Mouse (Mus musculus) midbrain, postnatal 0 days (tissue): ENCODE measurements at regions not wholly inside any gene's neighbourhood (a gene's known extent, or its start where the extent isn't known, plus 50 kb on each side); places are given as distances from the start of the nearest gene placed in this dataset.
"Not testable (repeated sequence)": the region's sequence is repeated elsewhere in the genome, so short reads cannot be mapped to it uniquely, and the experiment has no call there.

Experiments
- ATAC-seq: fragments of 200-750 bp; cut with Nextera tagmentation; 2 replicates; pipeline ENCODE4 v1.8.0; 2017; ENCODE audit warnings: moderate number of reproducible peaks, mild to moderate bottlenecking, moderate TSS enrichment, moderate library complexity; ENCODE audit not compliant: low FRiP score
- DNase-seq: peaks from one replicate; pipeline ENCODE4 v3.0.0-alpha.2; 2015; ENCODE audit warnings: low spot score
- H3K27ac ChIP-seq: fragments of 300-500 bp; sonication (generic); 2 replicates; pipeline ENCODE4 v1.5.1; 2014; ENCODE audit warnings: low read depth, mild to moderate bottlenecking, low read length, mixed read lengths
- H3K27me3 ChIP-seq: fragments of 300-500 bp; sonication (generic); 2 replicates; pipeline ENCODE4 v1.6.1; 2014; ENCODE audit warnings: low read length, control low read depth, mixed read lengths; ENCODE audit not compliant: insufficient read depth
- H3K36me3 ChIP-seq: fragments of 300-500 bp; sonication (generic); 2 replicates; pipeline ENCODE4 v1.6.1; 2014; ENCODE audit warnings: low read length, control low read depth, mixed read lengths; ENCODE audit not compliant: insufficient read depth
- H3K4me1 ChIP-seq: fragments of 300-500 bp; sonication (generic); 2 replicates; pipeline ENCODE4 v1.6.1; 2014; ENCODE audit warnings: mild to moderate bottlenecking, control low read depth, antibody characterized with exemption, low read length, mixed read lengths; ENCODE audit not compliant: insufficient read depth
- H3K4me2 ChIP-seq: fragments of 300-500 bp; sonication (generic); 2 replicates; pipeline ENCODE4 v1.6.1; 2014; ENCODE audit warnings: low read depth, mild to moderate bottlenecking, low read length, mixed read lengths; ENCODE audit not compliant: poor library complexity, severe bottlenecking
- H3K4me3 ChIP-seq: fragments of 300-500 bp; sonication (generic); 2 replicates; pipeline ENCODE4 v1.5.1; 2014; ENCODE audit warnings: low read depth, mild to moderate bottlenecking, low read length, moderate library complexity
- H3K9ac ChIP-seq: fragments of 300-500 bp; sonication (generic); replicated peaks from 2 replicates; pipeline ENCODE4 v1.6.1; 2014; ENCODE audit warnings: mild to moderate bottlenecking, low read length, moderate library complexity, mixed read lengths; ENCODE audit not compliant: poor library complexity, severe bottlenecking
- H3K9me3 ChIP-seq: fragments of 300-500 bp; sonication (generic); 2 replicates; pipeline ENCODE4 v1.6.1; 2016; ENCODE audit warnings: low read length, control low read depth
- CTCF ChIP-seq: IDR thresholded peaks from 2 replicates; pipeline ENCODE4 v1.5.1; 2016; ENCODE audit warnings: antibody characterized with exemption, mild to moderate bottlenecking
- WGBS: fragments of 180-500 bp; shearing (Covaris S2); extraction: QIAGEN DNeasy Blood & Tissue Kit; methylation state at CpG from one replicate; pipeline ENCODE4 v1.1.7; 2014; 5-methylcytosine and 5-hydroxymethylcytosine counted together

DNA sequence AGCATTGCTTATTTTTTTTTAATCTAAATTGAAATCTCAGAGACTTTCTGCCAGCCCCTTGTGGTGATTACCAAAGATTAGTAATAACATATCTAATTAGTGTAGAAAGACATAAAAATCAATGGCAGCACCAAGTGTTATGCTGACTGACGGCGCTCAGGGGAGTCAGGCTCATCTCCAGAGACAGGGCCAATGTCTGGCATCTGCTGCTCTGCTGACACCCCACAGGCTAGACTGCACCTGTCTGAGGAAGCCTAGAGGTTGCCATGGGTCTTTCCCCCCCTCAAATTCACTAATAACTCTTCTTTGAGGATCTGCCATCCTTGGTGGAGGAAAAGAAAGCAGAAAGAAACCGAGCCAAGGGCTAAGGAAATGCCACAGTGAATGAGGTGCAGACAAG is 208.8 kb upstream of the Castor2 start:
- H3K9ac ChIP-seq: no peak overlapping the region
- ATAC-seq: no peak
- H3K9me3 ChIP-seq: no peaks in the 10 kb centered on the region
- TF ChIP-seq CTCF: no peak
- no peak overlapping the region for H3K4me3 ChIP-seq
- H3K36me3 ChIP-seq: no peaks in the 10 kb centered on the region
- H3K4me2 ChIP-seq: no peak overlapping the region
- WGBS: 65% methylated on average over 3 of the region's 3 CpGs
- H3K4me1 ChIP-seq: no peaks in the 10 kb centered on the region
- DNase-seq: no peak
- H3K27ac ChIP-seq: no peak overlapping the region
- no peaks in the 10 kb centered on the region for H3K27me3 ChIP-seq

DNA sequence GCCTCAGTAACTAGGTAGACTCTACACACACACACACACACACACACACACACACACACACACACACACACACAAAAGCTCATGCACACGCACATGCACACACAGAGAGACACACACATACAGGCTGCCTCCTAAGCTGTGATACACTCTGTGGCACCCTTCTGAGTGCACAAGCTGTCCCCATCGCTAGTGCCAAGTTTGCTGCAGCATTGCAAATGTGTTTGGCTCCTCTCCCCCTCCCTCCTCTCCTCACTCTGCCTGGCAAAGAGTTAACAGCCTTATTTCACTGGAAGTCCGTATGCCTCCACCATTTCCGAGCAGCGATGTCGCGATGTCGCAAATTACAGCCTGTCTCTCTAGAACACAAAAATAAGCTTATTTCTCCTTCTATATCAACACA is 209.7 kb upstream of the Castor2 start:
- Histone ChIP-seq H3K4me1 (no peaks in the 10 kb centered on the region; the same call in 1 of the 2 replicates), H3K9ac (no peak overlapping the region), H3K36me3 (no peaks in the 10 kb centered on the region), H3K27me3 (no peaks in the 10 kb centered on the region), H3K9me3 (no peaks in the 10 kb centered on the region), H3K4me2 (no peak overlapping the region; the same call in 1 of the 2 replicates), H3K27ac (no peak overlapping the region), H3K4me3 (no peak overlapping the region)
- ATAC-seq (no peak), DNase-seq (peak; percentile 89)
- WGBS: 56% methylated on average over 8 of the region's 8 CpGs
- no peak for TF ChIP-seq CTCF

DNA sequence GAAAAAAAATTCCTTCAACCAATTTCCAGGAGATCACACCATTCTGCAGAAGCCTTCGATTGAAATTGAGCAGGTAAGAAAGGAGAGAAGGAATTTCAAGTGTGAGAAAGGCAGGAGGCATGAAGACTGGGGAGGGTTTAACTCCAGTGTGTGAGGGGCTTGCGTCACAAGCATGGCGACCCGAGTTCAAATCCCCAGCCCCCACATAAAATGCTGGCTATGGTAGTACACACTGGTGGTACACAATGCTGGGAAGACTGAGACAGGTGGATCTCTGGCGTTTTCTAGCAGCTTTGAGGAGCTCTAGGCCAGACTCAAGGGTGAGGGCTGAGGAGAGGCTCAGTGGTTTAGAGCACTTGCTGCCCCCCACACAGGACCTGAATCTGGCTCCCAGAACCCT is 214.0 kb upstream of the Castor2 start:
- ATAC-seq (no peak), DNase-seq (no peak)
- Histone ChIP-seq H3K9ac (no peak overlapping the region), H3K4me2 (no peak overlapping the region), H3K4me1 (no peaks in the 10 kb centered on the region; the same call in 1 of the 2 replicates), H3K27ac (no peak overlapping the region), H3K4me3 (no peak overlapping the region), H3K36me3 (no peaks in the 10 kb centered on the region), H3K27me3 (0 out of 2 replicates have a peak, but pooled peaks cover 5% of the 10 kb centered on the region), H3K9me3 (no peaks in the 10 kb centered on the region)
- WGBS: 69% methylated on average over 5 of the region's 5 CpGs
- TF ChIP-seq CTCF: no peak

DNA sequence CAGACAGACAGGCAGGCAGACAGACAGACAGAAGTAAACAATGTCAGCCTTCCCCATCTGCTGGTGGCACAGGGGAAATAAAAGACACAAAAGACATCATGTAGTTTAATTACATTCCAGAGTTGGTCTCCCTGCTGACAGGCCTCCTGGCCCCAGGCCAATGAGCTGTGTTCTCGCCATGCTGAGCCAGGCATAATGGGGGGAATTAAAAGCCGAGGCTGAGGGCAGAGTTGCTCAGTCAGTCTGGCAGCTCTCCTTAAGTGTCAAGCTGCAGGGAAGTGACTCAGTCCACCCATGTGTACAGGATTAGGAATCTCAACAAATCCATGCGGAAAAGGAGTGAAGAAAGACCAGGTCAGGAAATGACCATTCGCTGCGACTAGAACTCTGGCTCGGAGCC is 214.5 kb upstream of the Castor2 start:
- Histone ChIP-seq H3K9me3 (no peaks in the 10 kb centered on the region), H3K36me3 (no peaks in the 10 kb centered on the region), H3K4me3 (no peak overlapping the region), H3K9ac (no peak overlapping the region), H3K27ac (no peak overlapping the region), H3K4me2 (no peak overlapping the region), H3K27me3 (0 out of 2 replicates have a peak, but pooled peaks cover 5% of the 10 kb centered on the region), H3K4me1 (no peaks in the 10 kb centered on the region; the same call in 1 of the 2 replicates)
- peak; percentile 49; the same call in 1 of the 2 replicates for ATAC-seq
- DNase-seq: peak; percentile 94
- 17% methylated on average over 6 of the region's 6 CpGs for WGBS
- peak; percentile 13; the same call in 1 of the 2 replicates for TF ChIP-seq CTCF

DNA sequence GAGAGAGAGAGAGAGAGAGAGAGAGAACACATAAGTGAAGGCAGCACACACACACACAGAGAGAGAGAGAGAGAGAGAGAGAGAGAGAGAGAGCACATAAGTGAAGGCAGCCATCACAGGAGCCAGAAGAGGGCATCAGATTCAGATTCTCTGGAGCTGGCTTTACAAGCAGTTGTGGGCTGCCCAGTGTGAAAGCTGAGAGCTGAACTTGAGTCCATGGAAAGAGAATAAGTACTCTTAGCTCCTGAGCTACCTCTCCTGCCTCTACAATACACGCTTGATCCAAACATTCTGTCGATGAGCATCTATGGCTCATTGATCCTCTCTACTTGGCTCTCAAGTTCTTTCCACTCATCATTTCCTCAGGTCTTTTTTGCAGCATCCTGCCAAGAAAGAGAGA is 214.9 kb upstream of the Castor2 start:
- DNase-seq: peak; percentile 64

DNA sequence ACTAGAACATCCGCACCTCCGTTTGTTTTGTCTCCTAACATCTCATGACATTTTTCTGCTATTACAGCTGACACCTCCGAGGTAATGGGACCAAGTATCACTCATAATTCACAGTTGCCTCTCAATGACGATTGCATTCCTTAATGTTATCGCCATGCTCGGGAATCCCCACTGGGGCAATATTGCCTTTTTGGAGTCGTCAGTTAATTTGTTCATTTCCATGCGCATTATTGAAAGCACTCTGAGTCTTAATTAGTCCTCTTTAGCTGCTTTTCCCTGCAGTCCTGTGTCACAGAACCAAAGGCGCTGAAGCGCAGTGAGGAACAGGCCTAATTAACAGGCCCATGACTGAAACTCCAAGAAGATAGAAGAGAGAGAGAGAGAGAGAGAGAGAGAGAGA is 255.0 kb upstream of the Castor2 start:
- H3K9me3 ChIP-seq: no peaks in the 10 kb centered on the region
- DNase-seq (peak; percentile 75), ATAC-seq (no peak)
- H3K9ac ChIP-seq: no peak overlapping the region
- WGBS: 31% methylated on average over 10 of the region's 10 CpGs
- no peak overlapping the region for H3K4me3 ChIP-seq
- no peaks in the 10 kb centered on the region for H3K27me3 ChIP-seq
- no peaks in the 10 kb centered on the region for H3K4me1 ChIP-seq
- no peak for TF ChIP-seq CTCF
- H3K4me2 ChIP-seq: no peak overlapping the region
- no peaks in the 10 kb centered on the region for H3K36me3 ChIP-seq
- H3K27ac ChIP-seq: no peak overlapping the region

More for the DNA sequence above, 214.9 kb upstream of the Castor2 start:
- Histone ChIP-seq H3K4me3 (no peak overlapping the region), H3K9ac (no peak overlapping the region), H3K9me3 (no peaks in the 10 kb centered on the region), H3K36me3 (no peaks in the 10 kb centered on the region), H3K4me1 (no peaks in the 10 kb centered on the region; the same call in 1 of the 2 replicates), H3K27me3 (0 out of 2 replicates have a peak, but pooled peaks cover 5% of the 10 kb centered on the region), H3K27ac (no peak overlapping the region), H3K4me2 (no peak overlapping the region)
- no peak for ATAC-seq
- WGBS: 32% methylated on average over 2 of the region's 2 CpGs
- no peak; the same call in 1 of the 2 replicates for TF ChIP-seq CTCF

DNA sequence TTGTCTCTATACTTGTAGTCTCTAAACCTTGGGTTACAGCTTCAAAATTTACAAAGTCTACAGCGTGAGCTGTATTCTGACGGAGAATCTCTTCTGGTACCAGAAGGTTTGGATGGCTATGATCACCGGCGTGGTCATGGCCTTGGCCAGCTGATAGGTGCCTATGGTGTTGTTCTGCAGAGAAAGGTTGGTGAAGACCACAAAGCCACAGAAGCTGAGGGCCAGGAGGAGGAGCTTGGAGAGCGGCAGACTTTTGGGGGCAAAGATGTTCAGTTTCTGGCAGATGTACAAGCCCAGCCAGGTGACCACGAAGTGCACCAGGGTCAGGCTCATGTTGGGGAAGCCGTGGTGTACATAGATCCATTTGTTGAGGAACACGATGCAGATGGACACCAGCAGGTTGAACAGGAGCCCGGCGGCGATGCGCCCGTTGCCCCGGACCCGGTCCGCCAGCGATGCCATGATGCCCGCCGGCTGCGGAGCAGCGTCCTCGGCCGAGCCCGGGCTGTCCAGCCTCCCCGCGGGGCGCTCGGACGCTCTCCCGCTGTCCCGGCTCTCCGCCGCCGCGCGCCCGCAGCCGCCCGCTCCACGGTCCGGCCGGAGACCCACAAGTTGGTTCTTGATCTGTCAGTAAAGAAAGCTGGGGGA is 257.3 kb upstream of the Castor2 start:
- H3K4me1 ChIP-seq, H3K9ac ChIP-seq, H3K27ac ChIP-seq, H3K4me3 ChIP-seq, H3K36me3 ChIP-seq, DNase-seq, H3K4me2 ChIP-seq, H3K9me3 ChIP-seq, H3K27me3 ChIP-seq: not testable (repeated sequence)
- ATAC-seq: peak; percentile 16; the same call in 1 of the 2 replicates
- WGBS: 57% methylated on average over 13 of the region's 42 CpGs
